Mouse (Mus musculus) spleen, adult 2 months (tissue): ENCODE measurements around the gene Babam2.

Experiments used
- CTCF ChIP-seq: fragments of 200-500 bp; IDR thresholded peaks from 2 replicates; pipeline ENCODE4 v1.5.1; 2011; ENCODE audit warnings: mild to moderate bottlenecking, inconsistent platforms; ENCODE audit not compliant: insufficient read depth, insufficient read length, insufficient replicate concordance; ENCODE audit errors: extremely low read depth
- POLR2A ChIP-seq: fragments of 200-500 bp; IDR thresholded peaks from 2 replicates; pipeline ENCODE4 v1.6.1; 2011; ENCODE audit warnings: low read depth, low read length, inconsistent platforms

DNA sequence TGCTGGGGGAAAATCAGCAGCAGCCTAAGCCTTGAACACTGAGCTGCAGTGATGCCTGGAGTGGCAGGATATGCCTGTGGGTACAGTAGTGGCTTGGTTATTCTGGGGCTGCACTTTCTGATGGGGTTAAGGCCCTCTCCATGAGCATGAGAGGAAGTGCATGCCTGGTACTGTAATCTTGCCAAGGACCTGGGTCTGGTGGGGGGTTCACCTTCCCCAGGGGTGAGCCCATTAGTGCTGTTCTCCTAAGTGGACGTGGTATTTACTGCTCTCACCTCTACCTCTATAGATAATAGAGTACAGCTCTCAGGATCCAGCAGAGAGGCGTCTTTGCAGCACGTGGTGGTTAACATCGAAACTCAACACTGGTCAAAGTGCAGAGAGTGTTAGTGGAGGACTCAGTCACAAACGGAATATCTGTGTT is 16.4 kb downstream of the Babam2 start:
- no peak for TF ChIP-seq POLR2A
- TF ChIP-seq CTCF: no peak
